Mouse (Mus musculus): Measurements from ENCODE around the gene Map4k3. TPM values are rescaled to one million over a fixed set of nuclear protein-coding genes. Genes with fewer than 3 reads are reported as not detected.
"Not testable (repeated sequence)": the region's sequence is repeated elsewhere in the genome, so short reads cannot be mapped to it uniquely, and the experiment has no call there.

The Map4k3 gene
- polyA plus RNA-seq, 1 experiment from 2014 or later = 31.1 TPM

DNA sequence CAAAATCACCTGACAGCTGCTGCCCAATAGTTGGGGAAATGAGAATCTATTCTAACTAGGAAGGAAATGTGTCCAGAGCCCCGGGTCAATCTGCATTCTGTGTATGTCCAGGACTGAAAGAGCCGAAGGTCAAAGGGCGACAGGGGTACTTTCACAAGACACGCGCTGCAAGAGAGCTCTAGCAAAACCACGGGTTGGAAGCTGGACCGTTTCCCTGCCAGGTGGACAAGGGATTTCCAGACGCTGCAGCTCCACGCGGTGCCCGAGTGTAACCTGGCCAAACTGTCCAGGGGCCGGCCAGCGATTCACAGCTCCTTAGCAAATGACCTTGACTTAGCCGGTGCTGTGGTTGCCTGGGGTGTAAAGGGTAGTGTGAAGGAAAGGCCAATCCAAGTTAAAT lies 169.7 kb downstream of the Map4k3 start:
- no peaks in the 10 kb centered on the region for H3K9me3 ChIP-seq
- no peak overlapping the region for H3K4me3 ChIP-seq
- H3K9ac ChIP-seq = no peak overlapping the region
- H3K27ac ChIP-seq = no peak overlapping the region
- H3K27me3 ChIP-seq = no peaks in the 10 kb centered on the region
- no peaks in the 10 kb centered on the region for H3K36me3 ChIP-seq
- 73% methylated on average over 14 of the region's 14 CpGs for WGBS
- ATAC-seq (ENCODE audit: insufficient number of reproducible peaks, low FRiP score, low TSS enrichment, low read depth) = no peak
- no peak overlapping the region for H3K4me2 ChIP-seq
- no peaks in the 10 kb centered on the region; the same call in 1 of the 2 replicates for H3K4me1 ChIP-seq

DNA sequence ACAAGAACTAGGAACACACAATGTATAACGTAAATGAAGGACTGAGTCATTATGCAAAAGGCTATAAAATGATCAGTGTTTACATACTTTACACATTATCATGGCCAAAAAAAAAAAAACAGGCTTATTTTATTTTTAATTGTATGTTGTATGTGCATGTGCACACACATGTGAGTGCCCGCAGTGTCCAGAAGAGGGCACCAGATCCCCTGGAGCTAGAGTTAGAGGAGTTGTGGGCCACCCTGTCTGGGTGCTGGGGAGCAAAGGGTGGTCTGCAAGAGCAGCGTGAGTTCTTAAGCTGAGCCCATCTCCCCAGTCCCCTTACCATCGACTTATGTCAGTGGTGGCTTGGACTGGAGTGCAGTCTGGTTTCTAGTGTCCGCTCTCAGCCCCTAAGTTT lies 170.8 kb downstream of the Map4k3 start:
- Histone ChIP-seq H3K4me1 (no peaks in the 10 kb centered on the region; the same call in 1 of the 2 replicates), H3K4me2 (no peak overlapping the region), H3K9ac (no peak overlapping the region), H3K27ac (no peak overlapping the region), H3K36me3 (no peaks in the 10 kb centered on the region), H3K4me3 (no peak overlapping the region), H3K27me3 (no peaks in the 10 kb centered on the region), H3K9me3 (no peaks in the 10 kb centered on the region)
- 92% methylated on average over 5 of the region's 5 CpGs for WGBS
- ATAC-seq (ENCODE audit: insufficient number of reproducible peaks, low FRiP score, low TSS enrichment, low read depth) = no peak

DNA sequence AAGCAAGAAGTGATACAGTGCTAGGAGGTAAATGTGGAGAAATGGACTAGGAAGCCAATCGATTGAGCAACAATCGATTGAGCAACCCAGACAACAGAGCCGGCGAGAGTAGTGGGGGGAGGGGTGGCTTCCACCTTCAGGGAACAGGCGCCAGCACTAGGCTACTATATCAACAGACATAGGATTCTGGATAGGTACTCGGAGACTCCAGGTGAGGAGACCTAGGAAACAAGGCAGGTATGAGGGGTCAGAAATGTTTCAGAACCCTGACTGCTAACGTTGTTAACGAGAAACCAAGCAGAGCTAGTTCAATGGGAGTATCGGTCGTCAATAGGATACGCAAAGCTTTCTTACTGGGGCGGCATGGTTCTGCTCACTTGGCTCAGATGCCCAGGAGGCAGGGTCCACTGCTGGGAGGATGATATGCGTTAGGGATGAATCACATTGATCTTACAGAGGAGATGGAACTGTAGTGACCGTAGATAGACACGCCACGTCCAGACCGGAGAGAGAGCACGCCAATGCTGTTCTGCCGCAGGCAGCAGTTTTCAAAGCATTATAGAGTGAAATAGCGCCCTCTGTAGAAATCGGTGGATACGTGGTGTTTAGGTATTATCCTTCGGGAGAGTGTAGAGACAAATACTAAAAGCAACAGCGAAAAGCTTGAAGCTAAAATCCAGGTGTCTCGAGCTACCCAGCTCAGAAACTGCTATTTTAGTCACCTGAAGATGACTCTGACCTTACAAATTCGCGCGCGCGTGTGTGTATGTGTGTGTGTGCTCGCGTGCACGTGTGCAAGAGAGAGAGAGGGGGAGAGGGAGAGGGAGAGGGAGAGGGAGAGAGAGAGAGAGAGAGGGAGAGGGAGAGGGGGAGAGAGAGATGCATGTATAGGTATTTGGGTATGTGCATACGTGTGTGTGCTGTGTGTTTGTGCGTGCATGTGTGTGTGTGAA lies 174.7 kb downstream of the Map4k3 start:
- Histone ChIP-seq H3K36me3 (no peaks in the 10 kb centered on the region), H3K4me3 (peak overlapping the region; percentile 64), H3K9ac (peak overlapping the region; percentile 57), H3K9me3 (no peaks in the 10 kb centered on the region), H3K27ac (peak overlapping the region; percentile 80), H3K4me1 (no peaks in the 10 kb centered on the region; the same call in 1 of the 2 replicates), H3K4me2 (peak overlapping the region; percentile 65), H3K27me3 (no peaks in the 10 kb centered on the region)
- WGBS = 2% methylated on average over 35 of the region's 35 CpGs
- ATAC-seq (ENCODE audit: insufficient number of reproducible peaks, low FRiP score, low TSS enrichment, low read depth) = peak; percentile 76; the same call in 1 of the 2 replicates

GRCm38 (mm10) chr17:80552653-80553052 lies 175.6 kb downstream of the Map4k3 start:
- no peak for ATAC-seq (ENCODE audit: insufficient number of reproducible peaks, low FRiP score, low TSS enrichment, low read depth)
- H3K4me1 ChIP-seq = no peaks in the 10 kb centered on the region; the same call in 1 of the 2 replicates
- peak overlapping the region; percentile 64; the same call in 1 of the 2 replicates for H3K4me3 ChIP-seq
- H3K27me3 ChIP-seq = no peaks in the 10 kb centered on the region
- no peaks in the 10 kb centered on the region for H3K36me3 ChIP-seq
- no peaks in the 10 kb centered on the region for H3K9me3 ChIP-seq
- no peak overlapping the region for H3K9ac ChIP-seq
- 69% methylated on average over 4 of the region's 4 CpGs for WGBS
- H3K27ac ChIP-seq = no peak overlapping the region
- no peak overlapping the region; the same call in 1 of the 2 replicates for H3K4me2 ChIP-seq

- Histone ChIP-seq H3K4me3 (no peak overlapping the region), H3K4me2 (no peak overlapping the region), H3K9me3 (no peaks in the 10 kb centered on the region), H3K27me3 (no peaks in the 10 kb centered on the region), H3K4me1 (no peaks in the 10 kb centered on the region; the same call in 1 of the 2 replicates), H3K9ac (no peak overlapping the region), H3K27ac (no peak overlapping the region), H3K36me3 (no peaks in the 10 kb centered on the region)
- WGBS = 77% methylated on average over 15 of the region's 15 CpGs
- no peak for ATAC-seq (ENCODE audit: insufficient number of reproducible peaks, low FRiP score, low TSS enrichment, low read depth)
Measured at GRCm38 (mm10) chr17:80550981-80551380, 177.3 kb downstream of the Map4k3 start.

DNA sequence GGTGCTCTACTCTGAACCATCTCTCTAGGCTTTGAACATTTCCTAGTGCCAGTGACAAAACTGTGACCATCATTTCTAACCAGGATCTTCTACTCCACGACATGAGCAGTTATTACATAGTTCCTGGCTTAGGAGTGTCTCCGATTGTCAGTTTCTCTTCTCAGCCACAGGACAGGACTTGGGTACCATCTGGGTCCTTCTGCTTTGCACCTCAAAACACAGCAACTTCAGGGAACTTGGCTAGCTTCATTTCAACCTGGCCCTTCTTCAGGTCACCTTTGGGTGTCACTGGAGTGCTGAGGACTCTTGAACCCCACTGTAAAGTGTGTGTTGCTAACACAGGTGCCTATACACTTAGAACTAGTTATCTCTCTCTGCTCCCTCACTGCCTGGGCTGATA lies 181.4 kb downstream of the Map4k3 start:
- Histone ChIP-seq H3K4me3 (no peak overlapping the region), H3K4me2 (no peak overlapping the region), H3K27me3 (no peaks in the 10 kb centered on the region), H3K4me1 (no peaks in the 10 kb centered on the region), H3K27ac (no peak overlapping the region), H3K9me3 (no peaks in the 10 kb centered on the region), H3K9ac (no peak overlapping the region), H3K36me3 (no peaks in the 10 kb centered on the region)
- WGBS = 82% methylated on average over 2 of the region's 2 CpGs
- ATAC-seq (ENCODE audit: insufficient number of reproducible peaks, low FRiP score, low TSS enrichment, low read depth) = no peak

DNA sequence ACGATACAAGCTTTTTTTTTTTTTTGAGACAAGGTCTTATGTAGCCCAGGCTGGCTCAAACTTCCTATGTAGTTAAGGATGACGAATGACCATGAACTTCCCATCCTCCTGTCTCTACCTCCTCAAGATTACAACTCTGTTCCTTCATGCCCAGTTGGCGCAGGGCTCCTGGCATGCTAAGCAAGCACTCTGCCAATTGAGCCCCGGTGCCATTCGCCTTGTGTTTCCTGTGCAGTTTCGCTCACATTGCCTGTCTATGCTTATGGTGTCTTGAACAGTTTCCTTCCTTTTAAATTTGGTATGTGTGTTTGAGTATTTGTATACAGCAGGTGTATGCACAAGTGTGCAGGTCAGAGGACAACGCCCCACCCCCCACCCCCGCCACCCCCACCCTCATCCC lies 182.1 kb downstream of the Map4k3 start:
- 87% methylated on average over 8 of the region's 8 CpGs for WGBS
- Histone ChIP-seq H3K27me3 (no peaks in the 10 kb centered on the region), H3K36me3 (no peaks in the 10 kb centered on the region)

DNA sequence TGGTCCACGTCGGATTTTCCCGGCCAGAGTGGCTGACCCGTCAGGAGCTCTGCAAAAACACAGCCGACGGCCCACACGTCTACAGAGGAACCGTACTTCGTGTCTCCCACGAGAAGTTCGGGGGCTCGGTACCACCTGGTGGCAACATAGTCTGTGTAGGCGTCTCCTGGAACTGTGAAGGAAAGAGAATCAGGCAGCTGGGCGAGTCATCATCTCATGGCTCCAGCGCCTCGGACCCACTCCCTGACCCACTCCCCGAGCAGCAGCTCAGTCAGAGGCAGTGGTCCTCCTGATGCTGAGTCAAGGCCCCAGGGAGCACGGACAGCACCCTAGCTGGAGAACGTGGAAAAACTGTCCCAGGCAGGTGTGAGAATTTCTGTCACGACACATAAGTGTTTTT lies 184.6 kb downstream of the Map4k3 start:
- Histone ChIP-seq H3K27ac (no peak overlapping the region), H3K4me2 (no peak overlapping the region), H3K27me3 (no peaks in the 10 kb centered on the region), H3K9ac (no peak overlapping the region), H3K36me3 (no peaks in the 10 kb centered on the region), H3K4me1 (no peaks in the 10 kb centered on the region), H3K4me3 (no peak overlapping the region), H3K9me3 (no peaks in the 10 kb centered on the region)
- 81% methylated on average over 20 of the region's 20 CpGs for WGBS
- ATAC-seq (ENCODE audit: insufficient number of reproducible peaks, low FRiP score, low TSS enrichment, low read depth) = no peak

More for the DNA sequence above, 182.1 kb downstream of the Map4k3 start:
- no peak overlapping the region for H3K27ac ChIP-seq
- no peak overlapping the region for H3K4me2 ChIP-seq
- no peaks in the 10 kb centered on the region for H3K4me1 ChIP-seq
- H3K9me3 ChIP-seq = no peaks in the 10 kb centered on the region
- H3K4me3 ChIP-seq = no peak overlapping the region
- ATAC-seq (ENCODE audit: insufficient number of reproducible peaks, low FRiP score, low TSS enrichment, low read depth) = no peak
- H3K9ac ChIP-seq = no peak overlapping the region

DNA sequence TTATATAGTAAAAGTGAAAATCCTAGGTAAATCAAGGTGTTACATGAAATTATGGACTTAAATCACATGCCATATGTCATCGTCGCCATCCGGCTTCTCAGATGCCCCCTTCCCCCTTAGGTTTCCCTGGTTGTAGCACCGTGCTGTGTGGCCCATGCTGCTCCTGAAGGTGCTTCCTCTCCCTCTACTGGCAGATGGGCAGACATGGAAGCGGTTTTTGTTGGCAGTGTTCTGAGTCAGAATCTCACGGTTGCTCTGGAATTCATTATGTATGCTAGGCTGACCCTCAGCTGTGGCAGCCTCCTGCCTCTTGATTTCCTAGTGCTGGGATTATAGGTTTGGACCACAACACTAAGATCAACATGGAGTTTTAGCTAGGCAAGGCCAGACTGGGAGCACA lies 191.1 kb downstream of the Map4k3 start:
- Histone ChIP-seq H3K36me3 (no peaks in the 10 kb centered on the region), H3K4me1 (no peaks in the 10 kb centered on the region), H3K4me2 (no peak overlapping the region), H3K9ac (no peak overlapping the region), H3K9me3 (no peaks in the 10 kb centered on the region), H3K27ac (no peak overlapping the region), H3K27me3 (no peaks in the 10 kb centered on the region), H3K4me3 (no peak overlapping the region)
- 53% methylated on average over 6 of the region's 6 CpGs for WGBS
- no peak for ATAC-seq (ENCODE audit: insufficient number of reproducible peaks, low FRiP score, low TSS enrichment, low read depth)

DNA sequence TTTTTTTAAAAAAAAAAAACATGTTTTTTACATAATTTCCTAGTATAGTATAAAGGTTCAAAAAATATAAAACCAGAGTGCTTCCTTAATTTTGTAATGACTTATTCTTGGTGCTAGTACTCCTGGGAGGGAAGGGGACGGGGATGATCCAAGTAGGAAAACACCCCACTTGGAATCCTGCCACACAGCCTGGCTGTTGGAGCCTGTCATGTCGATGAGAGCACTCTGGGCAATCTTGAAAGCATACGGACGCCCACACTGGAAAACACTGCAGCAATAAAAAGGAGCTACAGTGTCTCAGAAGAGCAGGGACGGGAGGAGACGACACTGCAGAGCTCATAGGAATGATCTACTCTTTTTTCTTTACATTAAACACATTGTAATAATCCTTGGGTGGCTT lies 192.7 kb downstream of the Map4k3 start:
- WGBS = 52% methylated on average over 6 of the region's 6 CpGs
- no peaks in the 10 kb centered on the region for H3K4me1 ChIP-seq
- no peaks in the 10 kb centered on the region for H3K9me3 ChIP-seq
- no peaks in the 10 kb centered on the region for H3K36me3 ChIP-seq
- no peaks in the 10 kb centered on the region for H3K27me3 ChIP-seq
- no peak overlapping the region for H3K27ac ChIP-seq
- H3K4me2 ChIP-seq = no peak overlapping the region
- H3K4me3 ChIP-seq = no peak overlapping the region
- H3K9ac ChIP-seq = no peak overlapping the region
- ATAC-seq (ENCODE audit: insufficient number of reproducible peaks, low FRiP score, low TSS enrichment, low read depth) = no peak

DNA sequence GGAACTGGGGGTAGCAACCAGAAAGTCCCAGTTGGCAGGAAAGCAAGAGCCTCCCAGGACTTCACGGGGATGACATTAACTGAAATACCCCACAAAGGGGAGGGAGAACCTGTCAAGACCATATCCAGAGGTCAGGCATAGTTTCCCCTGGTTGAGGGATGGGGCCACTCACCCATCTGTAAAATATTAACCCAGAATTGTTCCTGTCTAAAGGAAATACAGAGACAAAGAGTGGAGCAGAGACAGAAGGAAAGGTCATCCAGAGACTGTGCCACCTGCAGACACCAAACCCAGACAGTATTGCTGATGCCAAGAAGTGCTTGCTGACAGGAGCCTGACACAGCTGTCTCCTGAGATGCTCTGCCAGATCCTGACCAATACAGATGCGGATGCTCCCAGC lies 196.9 kb downstream of the Map4k3 start:
- not testable (repeated sequence) for H3K27me3 ChIP-seq; H3K4me2 ChIP-seq; ATAC-seq (ENCODE audit: insufficient number of reproducible peaks, low FRiP score, low TSS enrichment, low read depth); H3K36me3 ChIP-seq; H3K27ac ChIP-seq; H3K9ac ChIP-seq; H3K9me3 ChIP-seq; H3K4me1 ChIP-seq; H3K4me3 ChIP-seq
- 60% methylated on average over 2 of the region's 2 CpGs for WGBS
